Mouse (Mus musculus) embryo, embryonic 9.5 days (tissue): ENCODE results near the gene Fxn.
"Not testable (repeated sequence)": the region's sequence is repeated elsewhere in the genome, so short reads cannot be mapped to it uniquely, and the experiment has no call there.

Experiments used
- DNase-seq: peaks from one replicate; pipeline ENCODE4 v3.0.0-alpha.2; 2017; ENCODE audit errors: extremely low spot score

The Fxn gene

DNA sequence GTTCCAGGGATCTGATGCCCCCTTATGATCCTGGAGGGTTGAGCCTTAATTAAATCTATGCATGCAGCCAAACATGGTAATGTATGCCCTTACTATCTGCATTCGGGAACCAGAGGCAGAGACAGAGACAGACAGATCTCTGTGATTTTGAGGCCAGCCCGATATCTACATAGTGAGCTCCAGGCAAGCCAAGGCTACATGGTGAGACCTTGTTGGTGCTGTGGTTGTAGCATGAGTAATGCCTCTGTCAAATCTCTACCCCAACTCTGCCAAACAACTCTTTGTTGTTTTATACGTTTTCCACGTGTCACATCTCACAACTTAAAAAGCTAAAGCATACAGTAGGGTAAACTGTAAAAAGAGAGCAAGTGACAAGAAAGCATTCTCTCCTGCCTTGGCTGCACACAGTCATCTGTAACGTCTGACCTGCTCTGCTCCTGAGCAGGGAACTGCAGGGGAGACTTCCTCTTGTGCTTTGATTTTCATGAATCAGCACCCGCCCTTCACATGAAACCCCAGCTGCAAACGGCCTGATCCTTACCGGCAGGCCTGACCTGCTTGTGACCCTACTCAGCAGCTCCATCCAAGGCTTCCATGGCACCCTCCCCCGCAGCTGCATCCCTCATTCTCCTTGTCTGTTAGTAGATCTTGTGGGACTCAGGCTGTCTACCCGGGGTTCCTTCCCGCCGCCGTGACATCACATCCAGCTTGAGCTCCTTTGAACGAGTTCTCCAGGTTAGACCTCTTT lies 38.4 kb downstream of the Fxn start:
- DNase-seq: peak; percentile 59

DNA sequence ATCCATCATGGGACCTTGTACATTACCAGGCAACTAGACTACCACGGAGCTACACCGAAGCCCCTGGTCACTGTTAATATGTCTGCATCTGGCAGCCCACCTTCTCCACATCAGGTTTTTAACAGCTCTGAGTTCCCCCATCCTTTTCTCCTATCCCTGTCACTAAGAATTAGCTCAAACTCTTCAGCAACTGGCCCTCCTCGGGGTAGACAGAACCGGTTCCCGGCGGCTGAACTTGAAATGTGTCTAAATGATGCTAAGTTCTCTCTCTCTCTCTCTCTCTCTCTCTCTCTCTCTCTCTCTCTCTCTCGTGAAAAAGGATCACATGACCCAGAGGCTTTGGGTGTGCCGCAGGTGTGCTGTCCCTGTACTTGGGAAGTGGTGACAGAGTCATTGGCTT lies 39.1 kb downstream of the Fxn start:
- DNase-seq: no peak

DNA sequence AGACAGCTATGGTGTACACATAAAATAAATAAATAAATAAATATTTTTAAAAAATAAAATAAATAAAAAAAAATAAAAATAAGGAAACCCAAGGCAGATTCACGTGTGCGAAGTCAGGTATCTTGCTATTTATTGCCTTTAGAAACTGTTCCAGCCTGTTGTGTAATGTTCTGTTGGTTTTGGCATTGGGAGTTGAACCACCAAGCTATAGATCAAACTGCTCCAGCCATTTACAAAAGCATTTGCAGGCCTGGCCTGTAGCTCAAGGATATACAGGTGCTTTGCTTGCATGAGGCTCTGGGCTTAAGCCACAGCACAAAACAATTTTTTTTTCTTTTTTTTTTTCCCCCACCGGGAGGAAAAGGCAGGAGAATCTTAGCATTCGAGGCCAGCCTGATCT lies 42.4 kb downstream of the Fxn start:
- DNase-seq: no peak

DNA sequence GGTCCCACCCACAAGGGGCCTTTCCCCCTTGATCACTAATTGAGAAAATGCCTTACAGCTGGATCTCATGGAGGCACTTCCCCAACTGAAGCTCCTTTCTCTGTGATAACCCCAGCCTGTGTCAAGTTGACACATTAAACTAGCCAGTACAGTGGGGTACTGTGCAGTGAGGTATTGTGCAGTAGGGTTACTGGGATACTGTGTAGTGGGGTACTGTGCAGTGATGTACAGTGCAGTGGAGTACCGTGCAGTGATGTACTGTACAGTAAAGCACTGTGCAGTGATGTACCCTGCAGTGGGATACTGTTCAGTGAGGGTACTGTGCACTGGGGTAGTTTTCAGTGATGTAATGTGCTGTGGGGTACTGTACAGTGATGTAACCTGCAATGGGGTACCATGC lies 48.0 kb downstream of the Fxn start:
- DNase-seq: not testable (repeated sequence)

DNA sequence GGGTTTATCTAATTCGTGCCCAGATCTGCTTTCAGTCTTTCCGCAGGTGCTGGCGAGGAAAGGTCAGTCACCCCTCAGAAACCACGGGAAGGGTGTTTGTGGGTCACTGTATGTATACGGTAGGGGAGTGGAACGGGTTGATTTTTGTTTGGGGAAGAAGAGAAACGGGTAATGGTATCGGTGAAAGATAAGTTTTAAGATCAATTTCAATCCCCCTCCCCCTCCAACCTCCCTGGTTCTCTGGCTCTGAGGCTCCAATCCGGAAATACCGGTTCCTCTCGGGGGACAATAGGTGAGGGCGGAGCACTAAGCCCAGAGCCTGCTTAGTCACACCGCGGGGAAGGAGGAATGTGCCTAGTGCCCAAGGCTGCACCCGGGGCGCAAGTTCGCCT lies 55.1 kb downstream of the Fxn start:
- DNase-seq: peak; percentile 69

DNA sequence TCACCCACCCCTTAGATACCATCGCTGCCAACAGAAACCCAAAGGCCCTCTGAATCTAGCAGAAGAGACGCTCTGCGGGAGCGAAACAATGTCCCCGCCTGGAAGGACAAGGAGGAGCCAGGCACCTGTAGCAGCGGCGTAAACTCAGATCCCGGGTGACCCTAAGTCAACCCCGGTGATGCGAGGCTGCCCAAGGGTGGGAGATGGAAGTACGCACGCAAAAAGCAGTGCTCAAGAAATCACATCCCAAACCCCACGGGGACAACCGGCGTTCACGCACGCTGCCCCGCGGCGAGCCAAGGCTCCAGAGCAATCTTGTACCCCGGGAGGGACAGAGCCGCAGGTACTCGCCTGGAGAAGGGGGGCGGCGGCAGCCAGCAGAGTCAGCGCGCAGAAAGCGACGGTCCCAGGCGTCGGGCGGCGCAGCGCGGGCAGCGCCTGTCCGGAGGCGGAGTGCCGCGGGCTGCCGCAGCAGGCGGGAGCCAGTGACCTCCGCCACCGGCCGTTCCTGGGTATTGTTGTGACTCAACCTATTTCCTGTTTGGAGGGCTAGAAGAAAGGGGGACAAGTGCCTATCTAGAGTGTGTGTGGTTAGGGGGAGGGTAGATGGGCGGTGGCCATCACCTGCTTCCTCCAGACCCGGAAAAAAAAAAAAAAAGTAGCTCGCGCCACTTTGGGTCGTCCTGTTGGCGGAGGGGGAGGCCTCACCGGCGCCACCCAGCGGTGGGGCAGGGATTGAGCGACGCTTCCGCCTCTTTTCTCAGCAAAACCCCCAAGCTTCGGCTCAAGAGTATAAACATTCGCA lies 55.7 kb downstream of the Fxn start, which contains the start of gene Tjp2:
Gene Tjp2, minus strand, starts transcription at position 531 of the 805 bp plus-strand sequence.
- DNase-seq: peak; percentile 73

DNA sequence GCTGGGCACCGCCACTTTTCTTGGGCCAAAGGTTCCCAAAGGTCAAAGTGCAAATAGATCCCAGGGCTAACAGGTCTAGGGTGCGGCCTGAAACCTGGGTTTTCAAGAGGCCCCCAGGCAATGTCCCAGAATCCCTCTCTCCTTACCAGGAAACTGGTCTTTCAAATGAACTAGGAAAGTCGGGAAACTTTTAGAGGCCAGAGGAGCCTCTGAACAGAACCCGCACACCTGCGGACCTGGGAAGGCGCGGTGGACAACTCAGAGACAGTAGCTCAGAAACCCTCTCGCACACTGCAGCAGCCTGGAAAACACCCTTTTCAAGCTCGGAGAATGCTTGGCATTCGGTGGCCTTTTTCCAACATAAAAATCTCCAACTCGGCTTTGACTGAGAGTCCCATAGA lies 56.6 kb downstream of the Fxn start:
- peak; percentile 37 for DNase-seq

DNA sequence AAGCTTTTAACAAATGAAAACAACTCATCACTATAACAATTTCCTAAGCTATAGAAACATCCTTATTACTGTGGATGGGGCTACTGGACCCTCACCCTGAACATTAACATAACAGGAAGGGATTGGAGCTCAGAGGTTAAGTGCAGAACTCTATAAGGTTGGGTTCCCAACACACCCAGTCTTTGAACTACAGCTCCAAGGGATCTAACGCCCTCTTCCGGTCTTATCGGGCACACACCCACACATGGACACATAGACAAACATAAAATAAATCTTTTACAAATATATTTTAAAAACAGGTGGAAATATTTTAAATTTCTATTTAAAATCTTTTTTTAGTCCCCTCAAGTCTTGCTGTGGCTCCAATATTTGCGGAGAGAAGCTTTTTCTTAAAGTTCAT lies 59.0 kb downstream of the Fxn start:
- no peak for DNase-seq

DNA sequence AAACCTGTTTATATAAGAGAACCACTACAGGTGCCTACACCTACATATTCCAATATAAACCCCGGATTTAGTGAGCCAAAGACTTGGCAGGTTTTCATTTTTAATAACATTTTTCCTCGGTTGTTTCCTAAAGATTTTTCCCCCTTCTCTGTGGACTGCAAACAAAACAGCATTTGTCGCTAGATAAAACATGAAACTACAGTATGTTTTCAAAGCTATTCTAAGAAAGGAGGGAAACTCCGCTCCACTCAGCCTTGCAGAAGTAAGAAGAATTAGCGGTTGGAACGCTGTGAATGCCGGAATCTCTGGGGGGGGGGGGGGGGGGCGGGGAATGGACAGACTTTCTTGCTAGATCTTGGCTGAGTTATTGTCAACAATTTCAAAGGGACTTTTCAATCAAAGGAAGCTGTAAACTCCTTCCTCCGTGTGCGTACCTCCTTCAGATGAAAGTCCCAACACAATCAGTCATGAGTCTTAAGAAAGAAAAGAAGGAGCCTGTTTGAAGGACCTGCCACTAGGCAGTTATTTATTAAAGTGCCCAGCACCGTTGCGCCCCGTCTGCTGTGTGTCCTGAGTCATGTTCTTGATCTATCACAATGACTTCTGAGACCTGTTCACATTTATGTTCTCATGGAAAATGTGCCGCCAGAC lies 59.5 kb downstream of the Fxn start:
- DNase-seq: no peak

DNA sequence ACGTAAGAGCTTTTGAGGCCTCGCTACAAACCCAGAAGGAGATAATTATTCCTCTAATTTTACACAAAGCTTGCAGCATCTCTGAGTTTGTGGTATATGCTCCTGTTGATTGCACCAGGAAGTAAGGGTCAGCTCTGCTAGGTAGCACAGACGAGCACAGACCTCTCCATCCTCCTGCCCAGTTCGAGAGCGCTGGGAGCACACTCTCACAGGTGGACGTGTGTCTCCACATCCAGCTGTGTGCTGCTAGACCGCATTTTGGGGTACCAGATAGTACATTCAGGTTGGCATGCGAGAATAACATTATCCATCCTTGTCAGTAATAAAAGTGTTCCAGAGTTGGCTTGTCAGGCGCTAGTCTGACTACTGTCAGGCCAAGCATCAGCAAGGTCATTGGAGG lies 61.4 kb downstream of the Fxn start:
- DNase-seq: no peak

DNA sequence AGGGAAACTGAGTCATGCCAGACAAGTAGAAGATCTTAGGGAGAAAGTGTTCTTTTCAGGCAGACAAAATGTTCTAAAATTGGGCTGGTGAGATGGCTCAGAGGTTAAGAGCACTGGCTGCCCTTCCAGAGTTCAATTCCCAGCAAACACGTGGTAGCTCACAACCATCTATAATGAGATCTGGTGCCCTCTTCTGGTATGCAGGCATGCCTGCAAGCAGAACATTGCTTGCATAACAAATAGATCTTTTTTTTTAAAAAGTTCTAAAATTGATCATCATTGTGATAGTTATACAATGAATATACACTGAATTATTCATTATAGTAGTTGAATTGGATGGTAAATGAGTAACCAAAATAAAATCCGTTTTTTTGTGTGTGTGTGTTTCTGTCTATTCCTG lies 62.1 kb downstream of the Fxn start:
- no peak for DNase-seq

DNA sequence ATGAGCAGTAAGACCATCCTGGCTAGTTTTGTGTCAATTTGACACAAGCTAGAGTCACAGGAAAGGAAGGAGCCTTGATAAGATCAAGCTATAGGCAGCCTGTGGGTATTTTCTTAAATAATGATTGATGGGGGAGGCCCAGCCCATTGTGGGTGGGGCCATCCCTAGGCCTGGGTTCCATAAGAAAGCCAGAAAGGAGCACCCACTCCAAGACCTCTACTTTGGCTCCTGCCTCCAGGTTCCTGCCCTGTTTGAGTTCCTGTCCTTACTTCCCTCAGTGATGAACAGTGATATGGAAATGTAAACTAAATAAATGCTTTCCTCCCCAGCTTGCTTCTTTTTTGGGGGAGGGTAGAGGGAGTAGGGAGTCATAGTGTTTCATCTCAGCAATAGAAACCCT lies 62.6 kb downstream of the Fxn start:
- no peak for DNase-seq

DNA sequence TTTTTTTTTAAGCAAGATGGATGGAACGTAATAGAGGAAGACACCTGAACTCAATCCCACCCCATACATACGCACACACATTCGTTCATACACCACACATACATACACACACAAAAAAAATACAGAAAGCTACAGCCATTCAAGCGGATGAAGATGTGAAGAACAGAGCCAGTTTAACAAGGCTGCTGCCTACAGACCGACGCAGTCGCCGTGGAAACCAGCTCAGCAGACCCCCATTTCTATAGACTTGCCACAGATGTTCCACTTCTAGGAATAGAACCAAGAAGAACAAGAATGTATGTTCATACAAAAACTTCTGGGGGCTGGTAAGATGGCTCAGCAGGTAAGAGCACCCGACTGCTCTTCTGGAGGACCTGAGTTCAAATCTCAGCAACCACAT lies 63.6 kb downstream of the Fxn start:
- DNase-seq: no peak

DNA sequence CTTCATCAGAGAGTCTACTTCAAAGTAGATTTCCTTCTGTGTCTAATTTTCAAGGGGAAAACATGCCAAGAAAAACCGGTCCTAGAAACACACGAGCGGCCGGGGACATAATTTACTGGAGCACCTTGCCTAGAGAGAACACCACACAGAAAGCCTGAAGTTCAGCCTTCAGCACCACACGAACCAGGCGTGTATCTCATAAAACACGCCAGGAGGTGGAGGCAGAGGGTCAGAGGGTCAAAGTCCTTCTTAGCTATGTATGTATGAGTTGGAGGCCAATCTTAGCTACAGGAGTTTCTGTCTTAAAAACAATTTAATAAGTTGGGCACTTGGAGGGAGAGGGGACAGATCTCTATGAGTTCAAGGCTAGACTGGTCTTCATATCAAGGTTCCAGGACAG lies 65.5 kb downstream of the Fxn start:
- no peak for DNase-seq

DNA sequence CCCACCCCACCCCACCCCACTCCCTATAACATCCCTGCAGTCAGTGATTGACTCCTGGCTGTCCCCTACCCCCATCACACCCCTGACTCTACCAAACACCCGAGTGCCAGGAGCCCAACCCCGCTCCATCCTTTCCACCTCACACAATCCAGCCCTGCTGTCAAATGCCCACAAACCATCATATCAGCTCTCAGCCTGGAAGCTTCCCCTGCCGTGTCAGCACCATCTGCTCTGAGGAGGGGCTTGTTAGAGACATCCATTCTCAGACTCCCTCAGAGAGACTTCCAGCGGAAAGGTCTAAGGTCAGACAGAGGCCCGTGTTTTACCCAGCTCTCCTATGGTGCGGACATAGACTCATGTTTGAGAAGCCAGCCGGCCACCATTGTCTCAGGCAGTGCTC lies 67.1 kb downstream of the Fxn start:
- DNase-seq: peak; percentile 31

DNA sequence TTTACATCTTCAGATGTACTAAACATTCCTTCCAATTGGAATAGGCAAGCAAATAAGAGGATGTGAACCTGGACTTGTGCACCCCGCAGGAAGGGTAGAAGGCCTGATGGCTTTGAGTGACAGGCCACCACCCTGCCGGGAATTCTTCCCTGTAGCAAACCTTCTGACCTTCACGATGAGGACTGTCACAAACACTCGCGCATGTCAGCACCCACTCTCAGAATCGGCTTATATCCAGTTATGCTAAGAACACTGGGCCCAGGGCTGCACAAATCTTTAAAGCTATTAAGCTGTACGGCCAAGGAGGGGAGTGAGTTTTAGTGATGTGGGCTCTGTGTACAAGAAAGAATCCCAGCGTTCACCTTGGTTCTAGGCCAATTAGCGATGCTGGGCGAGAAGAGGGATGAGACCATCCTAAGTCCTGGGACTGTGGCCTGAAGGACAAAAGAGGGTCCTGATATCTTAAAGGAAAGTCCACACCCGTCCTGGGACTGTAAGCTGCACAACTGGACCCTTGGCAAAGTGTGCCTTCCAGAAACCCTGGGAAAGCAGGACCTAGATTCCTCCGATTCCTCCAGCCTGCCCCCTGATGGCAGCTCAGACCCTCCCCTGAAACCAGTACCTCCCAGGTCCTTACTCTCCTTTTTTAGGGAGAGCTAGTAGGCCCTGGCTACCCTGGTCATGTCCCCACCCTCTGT lies 67.7 kb downstream of the Fxn start:
- DNase-seq: no peak
